Mouse (Mus musculus): Measurements from ENCODE around the gene Zkscan1. TPM values are rescaled to one million over a fixed set of nuclear protein-coding genes. Genes with fewer than 3 reads are reported as not detected.

Zkscan1 gene
- polyA plus RNA-seq, 2 experiments = 9.8 to 25.3 TPM

- H3K36me3 ChIP-seq (ENCODE audit: control insufficient read depth, insufficient read depth, low read length) = peaks cover 29% of the 10 kb centered on the region
- no peaks in the 10 kb centered on the region for H3K27me3 ChIP-seq (ENCODE audit: control insufficient read depth, insufficient read depth, low read length)
- no peak for TF ChIP-seq POLR2A (IDR thresholded peaks at IDR 0.05; ENCODE audit: borderline replicate concordance, extremely low read depth, insufficient read depth, insufficient read length)
- H3K4me3 ChIP-seq (replicated peaks; ENCODE audit: low read length) = no peak overlapping the region
- H3K4me2 ChIP-seq (replicated peaks; ENCODE audit: low read depth, low read length, severe bottlenecking) = no peak overlapping the region
- 83% methylated on average over 4 of the region's 4 CpGs for WGBS
- H3K9me3 ChIP-seq (ENCODE audit: control insufficient read depth, low read length) = no peaks in the 10 kb centered on the region
- H3K27ac ChIP-seq (replicated peaks; ENCODE audit: low read depth, low read length) = no peak overlapping the region
- no peaks in the 10 kb centered on the region for H3K4me1 ChIP-seq (ENCODE audit: control insufficient read depth, insufficient read depth, low read length)
- H3K9ac ChIP-seq (ENCODE audit: low read depth, low read length, severe bottlenecking) = no peak overlapping the region
- ATAC-seq (ENCODE audit: low FRiP score, low read depth) (no peak), DNase-seq (ENCODE audit: low spot score) (no peak)
These were observed 53.7 kb downstream of the Zkscan1 start for GRCm38 (mm10) chr5:138138585-138138984.

- no peak overlapping the region for H3K27ac ChIP-seq (replicated peaks; ENCODE audit: low read depth, low read length)
- H3K4me1 ChIP-seq (ENCODE audit: control insufficient read depth, insufficient read depth, low read length) = 0 out of 2 replicates have a peak, but pooled peaks cover 4% of the 10 kb centered on the region
- peak overlapping the region; percentile 56 for H3K4me2 ChIP-seq (replicated peaks; ENCODE audit: low read depth, low read length, severe bottlenecking)
- peak overlapping the region; percentile 92; the same call in 1 of the 2 replicates for H3K9ac ChIP-seq (ENCODE audit: low read depth, low read length, severe bottlenecking)
- WGBS = 89% methylated on average over 3 of the region's 3 CpGs
- peaks cover 30% of the 10 kb centered on the region for H3K36me3 ChIP-seq (ENCODE audit: control insufficient read depth, insufficient read depth, low read length)
- DNase-seq (ENCODE audit: low spot score) (no peak), ATAC-seq (ENCODE audit: low FRiP score, low read depth) (no peak)
- H3K27me3 ChIP-seq (ENCODE audit: control insufficient read depth, insufficient read depth, low read length) = no peaks in the 10 kb centered on the region
- H3K9me3 ChIP-seq (ENCODE audit: control insufficient read depth, low read length) = no peaks in the 10 kb centered on the region
- H3K4me3 ChIP-seq (replicated peaks; ENCODE audit: low read length) = peak overlapping the region; percentile 69
- TF ChIP-seq POLR2A (IDR thresholded peaks at IDR 0.05; ENCODE audit: borderline replicate concordance, extremely low read depth, insufficient read depth, insufficient read length) = no peak
These were observed 69.5 kb downstream of the Zkscan1 start for GRCm38 (mm10) chr5:138154390-138154789.

- TF ChIP-seq POLR2A (IDR thresholded peaks at IDR 0.05; ENCODE audit: borderline replicate concordance, extremely low read depth, insufficient read depth, insufficient read length) = peak; percentile 71; the same call in 1 of the 2 replicates
- H3K4me3 ChIP-seq (replicated peaks; ENCODE audit: low read length) = peak within 1 kb of the TSS; percentile 69
- ATAC-seq (ENCODE audit: low FRiP score, low read depth) (peak; percentile 95), DNase-seq (ENCODE audit: low spot score) (peak; percentile 97)
- H3K4me1 ChIP-seq (ENCODE audit: control insufficient read depth, insufficient read depth, low read length) = 0 out of 2 replicates have a peak, but pooled peaks cover 8% of the 10 kb centered on the region
- H3K9ac ChIP-seq (ENCODE audit: low read depth, low read length, severe bottlenecking) = peak within 1 kb of the TSS; percentile 92
- peak within 1 kb of the TSS; percentile 56 for H3K4me2 ChIP-seq (replicated peaks; ENCODE audit: low read depth, low read length, severe bottlenecking)
- peaks cover 25% of the 10 kb centered on the region for H3K36me3 ChIP-seq (ENCODE audit: control insufficient read depth, insufficient read depth, low read length)
- no peaks in the 10 kb centered on the region for H3K27me3 ChIP-seq (ENCODE audit: control insufficient read depth, insufficient read depth, low read length)
- peak within 1 kb of the TSS; percentile 88 for H3K27ac ChIP-seq (replicated peaks; ENCODE audit: low read depth, low read length)
- under 1% methylated on average over 31 of the region's 31 CpGs for WGBS
- H3K9me3 ChIP-seq (ENCODE audit: control insufficient read depth, low read length) = no peaks in the 10 kb centered on the region
These were observed 70.6 kb downstream of the Zkscan1 start, which contains the start of gene Zfp113 for GRCm38 (mm10) chr5:138155443-138155976. TSS of gene Zfp113 (minus strand) at chr5:138155744.

Other genes with a start within 250 kb of the Zkscan1 start
- 0.54 and 0.77 TPM in 2 replicates for gene Pilra, start 248.8 kb upstream of the Zkscan1 start, polyA plus RNA-seq (2012; rRNA removed)
- 0.90 and 1.3 TPM in 2 replicates for gene Pilra, start 248.8 kb upstream of the Zkscan1 start, polyA plus RNA-seq (2014; fragmentation: Nextera tagmentation; extraction: Ambion mirVana)
- gene Pilrb1, start 227.0 kb upstream of the Zkscan1 start, polyA plus RNA-seq (2012; rRNA removed) = 0.08 and 0.20 TPM in 2 replicates
- gene Pilrb1, start 227.0 kb upstream of the Zkscan1 start, polyA plus RNA-seq (2014; fragmentation: Nextera tagmentation; extraction: Ambion mirVana) = 0.57 and 0.83 TPM in 2 replicates
- gene Pilrb2, start 213.3 kb upstream of the Zkscan1 start, polyA plus RNA-seq (2012; rRNA removed) = 0.13 and 0.41 TPM in 2 replicates
- gene Pilrb2, start 213.3 kb upstream of the Zkscan1 start, polyA plus RNA-seq (2014; fragmentation: Nextera tagmentation; extraction: Ambion mirVana) = 0.40 TPM in 1 of 2 replicates, not detected in the other
- 0.08 and 0.09 TPM in 2 replicates for gene Cyp3a13, start 163.5 kb upstream of the Zkscan1 start, polyA plus RNA-seq (2012; rRNA removed)
- gene Cyp3a13, start 163.5 kb upstream of the Zkscan1 start, polyA plus RNA-seq (2014; fragmentation: Nextera tagmentation; extraction: Ambion mirVana) = not detected in 2 replicates
- 1.1 TPM in 2 replicates for gene Gjc3, start 122.0 kb upstream of the Zkscan1 start, polyA plus RNA-seq (2012; rRNA removed)
- 0.36 and 0.40 TPM in 2 replicates for gene Gjc3, start 122.0 kb upstream of the Zkscan1 start, polyA plus RNA-seq (2014; fragmentation: Nextera tagmentation; extraction: Ambion mirVana)
- gene Azgp1, start 103.6 kb upstream of the Zkscan1 start, polyA plus RNA-seq (2012; rRNA removed) = 0.09 and 0.18 TPM in 2 replicates
- gene Azgp1, start 103.6 kb upstream of the Zkscan1 start, polyA plus RNA-seq (2014; fragmentation: Nextera tagmentation; extraction: Ambion mirVana) = not detected in 2 replicates
- gene Smok3a, start 63.8 kb upstream of the Zkscan1 start, polyA plus RNA-seq (2012; rRNA removed) = not detected in 2 replicates
- not detected in 2 replicates for gene Smok3a, start 63.8 kb upstream of the Zkscan1 start, polyA plus RNA-seq (2014; fragmentation: Nextera tagmentation; extraction: Ambion mirVana)
- gene Smok3b, start 63.7 kb upstream of the Zkscan1 start, polyA plus RNA-seq (2012; rRNA removed) = not detected in 2 replicates
- gene Smok3b, start 63.7 kb upstream of the Zkscan1 start, polyA plus RNA-seq (2014; fragmentation: Nextera tagmentation; extraction: Ambion mirVana) = not detected in 2 replicates
- not detected in 2 replicates for gene Smok3c, start 31.9 kb upstream of the Zkscan1 start, polyA plus RNA-seq (2012; rRNA removed)
- gene Smok3c, start 31.9 kb upstream of the Zkscan1 start, polyA plus RNA-seq (2014; fragmentation: Nextera tagmentation; extraction: Ambion mirVana) = not detected in 2 replicates
- 31.5 and 38.3 TPM in 2 replicates for gene Zscan21, start 31.8 kb downstream of the Zkscan1 start, polyA plus RNA-seq (2012; rRNA removed)
- 59.8 and 70.0 TPM in 2 replicates for gene Zscan21, start 31.8 kb downstream of the Zkscan1 start, polyA plus RNA-seq (2014; fragmentation: Nextera tagmentation; extraction: Ambion mirVana)
- gene Zfp113, start 70.7 kb downstream of the Zkscan1 start, polyA plus RNA-seq (2012; rRNA removed) = 5.1 and 5.2 TPM in 2 replicates
- 11.3 and 12.6 TPM in 2 replicates for gene Zfp113, start 70.7 kb downstream of the Zkscan1 start, polyA plus RNA-seq (2014; fragmentation: Nextera tagmentation; extraction: Ambion mirVana)
- 141 and 149 TPM in 2 replicates for gene Cops6, start 76.0 kb downstream of the Zkscan1 start, polyA plus RNA-seq (2012; rRNA removed)
- 262 and 267 TPM in 2 replicates for gene Cops6, start 76.0 kb downstream of the Zkscan1 start, polyA plus RNA-seq (2014; fragmentation: Nextera tagmentation; extraction: Ambion mirVana)
- gene Ap4m1, start 86.9 kb downstream of the Zkscan1 start, polyA plus RNA-seq (2012; rRNA removed) = 73.4 and 107 TPM in 2 replicates
- gene Ap4m1, start 86.9 kb downstream of the Zkscan1 start, polyA plus RNA-seq (2014; fragmentation: Nextera tagmentation; extraction: Ambion mirVana) = 18.6 and 19.9 TPM in 2 replicates
- 136 and 149 TPM in 2 replicates for gene Mcm7, start 87.3 kb downstream of the Zkscan1 start, polyA plus RNA-seq (2012; rRNA removed)
- 144 and 152 TPM in 2 replicates for gene Mcm7, start 87.3 kb downstream of the Zkscan1 start, polyA plus RNA-seq (2014; fragmentation: Nextera tagmentation; extraction: Ambion mirVana)
- gene Taf6, start 102.4 kb downstream of the Zkscan1 start, polyA plus RNA-seq (2012; rRNA removed) = 90.0 and 109 TPM in 2 replicates
- gene Taf6, start 102.4 kb downstream of the Zkscan1 start, polyA plus RNA-seq (2014; fragmentation: Nextera tagmentation; extraction: Ambion mirVana) = 75.6 and 86.0 TPM in 2 replicates
- gene Cnpy4, start 102.4 kb downstream of the Zkscan1 start, polyA plus RNA-seq (2012; rRNA removed) = 35.8 and 50.6 TPM in 2 replicates
- gene Cnpy4, start 102.4 kb downstream of the Zkscan1 start, polyA plus RNA-seq (2014; fragmentation: Nextera tagmentation; extraction: Ambion mirVana) = 60.7 and 65.7 TPM in 2 replicates
- gene Mblac1, start 109.2 kb downstream of the Zkscan1 start, polyA plus RNA-seq (2012; rRNA removed) = 6.9 and 7.5 TPM in 2 replicates
- 8.3 and 8.8 TPM in 2 replicates for gene Mblac1, start 109.2 kb downstream of the Zkscan1 start, polyA plus RNA-seq (2014; fragmentation: Nextera tagmentation; extraction: Ambion mirVana)
- not detected in 2 replicates for gene Nxpe5, start 140.8 kb downstream of the Zkscan1 start, polyA plus RNA-seq (2012; rRNA removed)
- not detected in 2 replicates for gene Nxpe5, start 140.8 kb downstream of the Zkscan1 start, polyA plus RNA-seq (2014; fragmentation: Nextera tagmentation; extraction: Ambion mirVana)
- gene Lamtor4, start 170.4 kb downstream of the Zkscan1 start, polyA plus RNA-seq (2012; rRNA removed) = 104 and 110 TPM in 2 replicates
- 64.6 and 68.5 TPM in 2 replicates for gene Lamtor4, start 170.4 kb downstream of the Zkscan1 start, polyA plus RNA-seq (2014; fragmentation: Nextera tagmentation; extraction: Ambion mirVana)
- 81.0 and 102 TPM in 2 replicates for gene BC037034, start 178.9 kb downstream of the Zkscan1 start, polyA plus RNA-seq (2012; rRNA removed)
- 5.2 and 7.6 TPM in 2 replicates for gene BC037034, start 178.9 kb downstream of the Zkscan1 start, polyA plus RNA-seq (2014; fragmentation: Nextera tagmentation; extraction: Ambion mirVana)
- 1.9 and 3.2 TPM in 2 replicates for gene Gal3st4, start 187.8 kb downstream of the Zkscan1 start, polyA plus RNA-seq (2012; rRNA removed)
- 3.7 and 3.8 TPM in 2 replicates for gene Gal3st4, start 187.8 kb downstream of the Zkscan1 start, polyA plus RNA-seq (2014; fragmentation: Nextera tagmentation; extraction: Ambion mirVana)
- 0.18 and 0.19 TPM in 2 replicates for gene Gm43720, start 194.9 kb downstream of the Zkscan1 start, polyA plus RNA-seq (2012; rRNA removed)
- gene Gm43720, start 194.9 kb downstream of the Zkscan1 start, polyA plus RNA-seq (2014; fragmentation: Nextera tagmentation; extraction: Ambion mirVana) = 0.15 and 0.33 TPM in 2 replicates
- gene Gpc2, start 194.9 kb downstream of the Zkscan1 start, polyA plus RNA-seq (2012; rRNA removed) = 183 and 277 TPM in 2 replicates
- 6.4 and 7.2 TPM in 2 replicates for gene Gpc2, start 194.9 kb downstream of the Zkscan1 start, polyA plus RNA-seq (2014; fragmentation: Nextera tagmentation; extraction: Ambion mirVana)
- gene Stag3, start 195.2 kb downstream of the Zkscan1 start, polyA plus RNA-seq (2012; rRNA removed) = 18.8 and 25.3 TPM in 2 replicates
- 5.6 TPM in 2 replicates for gene Stag3, start 195.2 kb downstream of the Zkscan1 start, polyA plus RNA-seq (2014; fragmentation: Nextera tagmentation; extraction: Ambion mirVana)

All from limb, embryonic 14.5 days (tissue).